8 mouse cellular contexts compared by ENCODE assay signal in genomic region chr4:87984589-87984988, GRCm38 (mm10). TPM values are rescaled to one million over a fixed set of nuclear protein-coding genes. Genes with fewer than 3 reads are reported as not detected.
DNase-seq lines count a peak whose midpoint lies in the region; ATAC-seq and TF ChIP-seq lines count a peak whose summit lies in the region.
"Had no signal": no experiment of that assay in that cellular context is flagged by ENCODE, and none has a peak within 500 bp of the region (broad histone marks: within the 10 kb centered on the region; RNA-seq: fewer than 3 reads in every experiment).

No protein-coding gene starts in this region.

- no peak overlapping the region for H3K27ac ChIP-seq in midbrain, embryonic 15.5 days
- no peak overlapping the region for H3K27ac ChIP-seq in midbrain, postnatal 0 days (ENCODE audit: low read depth, low read length)
- H3K27ac ChIP-seq in heart, embryonic 10.5 days = peak overlapping the region; percentile 26; the same call in 1 of the 2 replicates
- H3K27ac ChIP-seq: limb, embryonic 13.5 days had no signal

- no peaks in the 10 kb centered on the region for H3K36me3 ChIP-seq in midbrain, embryonic 15.5 days (replicated peaks)
- no peaks in the 10 kb centered on the region for H3K36me3 ChIP-seq in midbrain, postnatal 0 days (ENCODE audit: insufficient read depth, low read length)
- H3K36me3 ChIP-seq in heart, embryonic 10.5 days = no peaks in the 10 kb centered on the region
- H3K36me3 ChIP-seq: limb, embryonic 13.5 days had no signal

- H3K9ac ChIP-seq in midbrain, embryonic 15.5 days = no peak overlapping the region
- no peak overlapping the region for H3K9ac ChIP-seq in midbrain, postnatal 0 days (replicated peaks; ENCODE audit: low read length, poor library complexity, severe bottlenecking)
- H3K9ac ChIP-seq: limb, embryonic 13.5 days had no signal

- peak; percentile 55; the same call in 1 of the 2 replicates for ATAC-seq in midbrain, embryonic 15.5 days (replicated peaks)
- ATAC-seq in midbrain, postnatal 0 days (ENCODE audit: low FRiP score) = no peak
- ATAC-seq in erythroid progenitor cell, adult 5-6 weeks (replicated peaks; ENCODE audit: low FRiP score, poor library complexity, severe bottlenecking) = no peak
- no peak for ATAC-seq in megakaryocyte progenitor cell, adult 5-6 weeks (replicated peaks; ENCODE audit: poor library complexity)

- no peak for TF ChIP-seq CTCF in midbrain, postnatal 0 days (IDR thresholded peaks at IDR 0.05)

- DNase-seq in midbrain, postnatal 0 days (ENCODE audit: low spot score) = no peak
- DNase-seq in adrenal gland, adult 2 months = peak; percentile 79
- no peak for DNase-seq in heart, embryonic 10.5 days (ENCODE audit: low spot score)
- DNase-seq in left cerebral cortex, postnatal 25 days (ENCODE audit: low spot score in 2 of 2) = peak; percentile 16 to 75

- peaks cover 26% of the 10 kb centered on the region for H3K4me1 ChIP-seq in midbrain, embryonic 15.5 days
- H3K4me1 ChIP-seq in midbrain, postnatal 0 days (ENCODE audit: insufficient read depth, low read length) = peaks cover 14% of the 10 kb centered on the region; the same call in 1 of the 2 replicates
- H3K4me1 ChIP-seq in heart, embryonic 10.5 days = peaks cover 45% of the 10 kb centered on the region

- no peaks in the 10 kb centered on the region for H3K9me3 ChIP-seq in midbrain, embryonic 15.5 days
- no peaks in the 10 kb centered on the region for H3K9me3 ChIP-seq in midbrain, postnatal 0 days (ENCODE audit: low read length)
- no peaks in the 10 kb centered on the region for H3K9me3 ChIP-seq in heart, embryonic 10.5 days
- H3K9me3 ChIP-seq: limb, embryonic 13.5 days had no signal

- no peak overlapping the region for H3K4me3 ChIP-seq in midbrain, embryonic 15.5 days
- no peak overlapping the region for H3K4me3 ChIP-seq in midbrain, postnatal 0 days (ENCODE audit: low read depth, low read length)
- H3K4me3 ChIP-seq in heart, embryonic 10.5 days = no peak overlapping the region
- H3K4me3 ChIP-seq: limb, embryonic 13.5 days had no signal

- H3K27me3 ChIP-seq in midbrain, embryonic 15.5 days (replicated peaks) = no peaks in the 10 kb centered on the region
- H3K27me3 ChIP-seq in midbrain, postnatal 0 days (ENCODE audit: insufficient read depth, low read length) = no peaks in the 10 kb centered on the region
- no peaks in the 10 kb centered on the region for H3K27me3 ChIP-seq in heart, embryonic 10.5 days (ENCODE audit: insufficient read depth, poor library complexity, severe bottlenecking)
- H3K27me3 ChIP-seq: limb, embryonic 13.5 days had no signal

- intact Hi-C loops in left cerebral cortex, postnatal 25 days (cut with DNase I) = no loop called here

- 15% methylated on average over 3 of the region's 3 CpGs for WGBS in midbrain, embryonic 15.5 days
- 39% methylated on average over 3 of the region's 3 CpGs for WGBS in midbrain, postnatal 0 days
- 17% methylated on average over 3 of the region's 3 CpGs for WGBS in heart, embryonic 10.5 days

- no peak overlapping the region for H3K4me2 ChIP-seq in midbrain, embryonic 15.5 days
- no peak overlapping the region for H3K4me2 ChIP-seq in midbrain, postnatal 0 days (ENCODE audit: low read depth, low read length, poor library complexity, severe bottlenecking)
- H3K4me2 ChIP-seq: limb, embryonic 13.5 days had no signal

RNA-seq across cellular contexts. Expression of gene Mllt3, which starts 48.6 kb away (rescaled TPM):
- 95.2 and 96.6 TPM in 2 replicates for polyA plus RNA-seq in midbrain, embryonic 15.5 days (2015; fragmentation: Nextera tagmentation; extraction: Ambion mirVana)
- 24.8 and 29.2 TPM in 2 replicates for total RNA-seq in midbrain, postnatal 0 days (2014; rRNA removed)
- polyA plus RNA-seq in midbrain, postnatal 0 days (2015; fragmentation: Nextera tagmentation; extraction: Ambion mirVana) = 46.9 and 57.8 TPM in 2 replicates
- 10 to 100 TPM; 24.7 to 30.0 TPM for total RNA-seq in adrenal gland, adult 2 months (2021)
- 2.2 and 3.0 TPM in 2 replicates for polyA plus RNA-seq in adrenal gland, adult 2 months (2012; rRNA removed)
- 56.3 and 68.9 TPM in 2 replicates for polyA plus RNA-seq in heart, embryonic 10.5 days (2016; fragmentation: Nextera tagmentation; extraction: Ambion mirVana)
- total RNA-seq in left cerebral cortex, postnatal 25 days (2021) = 10 to 100 TPM; 36.9 to 39.1 TPM
- 16.9 and 27.7 TPM in 2 replicates for total RNA-seq in erythroid progenitor cell, adult 5-6 weeks (2015; ENCODE audit: low replicate concordance)
- 31.3 and 37.0 TPM in 2 replicates for total RNA-seq in erythroid progenitor cell, adult 5-6 weeks (2017; ENCODE audit: low replicate concordance)
- total RNA-seq in megakaryocyte progenitor cell, adult 5-6 weeks (2015) = 11.8 and 17.6 TPM in 2 replicates
- total RNA-seq in megakaryocyte progenitor cell, adult 5-6 weeks (2017) = 15.3 and 16.1 TPM in 2 replicates

Comparison
In these comparisons a context has a peak if more than half of its experiments do, and no peak if none do; other contexts are left out.
1. DNase-seq: peak in adrenal gland, adult 2 months (single experiment) and left cerebral cortex, postnatal 25 days (2 of 2); none in midbrain, postnatal 0 days (single experiment) and heart, embryonic 10.5 days (single experiment).